Mouse (Mus musculus) megakaryocyte, embryonic 14.5 days (primary cell): Measurements from ENCODE around the gene Crybg1.

Experiments used
- FLI1 ChIP-seq: IDR thresholded peaks from 2 replicates; pipeline ENCODE4 v1.6.1; 2012; ENCODE audit warnings: low read length, inconsistent platforms, mixed read lengths
- GATA1 ChIP-seq: IDR thresholded peaks from 3 replicates; pipeline ENCODE4 v1.6.1; 2012; ENCODE audit warnings: mixed read lengths, low read length, inconsistent platforms, borderline replicate concordance

GRCm38 (mm10) chr10:43980080-43980479 is 168.6 kb downstream of the Crybg1 start:
- TF ChIP-seq GATA1 (no peak), FLI1 (no peak)
